Mouse (Mus musculus) liver, embryonic 15.5 days (tissue): ENCODE measurements around the gene Scn3b. TPM values are rescaled to one million over a fixed set of nuclear protein-coding genes. Genes with fewer than 3 reads are reported as not detected.

ENCODE experiments used
- ATAC-seq: fragments of 200-750 bp; cut with Nextera tagmentation; 2 replicates; pipeline ENCODE4 v1.8.0; 2017; ENCODE audit warnings: moderate number of reproducible peaks, mild to moderate bottlenecking, moderate library complexity; ENCODE audit not compliant: insufficient read depth
- H3K27ac ChIP-seq: fragments of 300-500 bp; sonication (generic); replicated peaks from 2 replicates; pipeline ENCODE4 v1.5.1; 2015; ENCODE audit warnings: mild to moderate bottlenecking, inconsistent platforms
- H3K27me3 ChIP-seq: fragments of 300-500 bp; sonication (generic); 2 replicates; pipeline ENCODE4 v1.6.1; 2015; ENCODE audit warnings: mild to moderate bottlenecking, inconsistent platforms
- H3K36me3 ChIP-seq: fragments of 300-500 bp; sonication (generic); replicated peaks from 2 replicates; pipeline ENCODE4 v1.6.1; 2015; ENCODE audit warnings: moderate library complexity, mild to moderate bottlenecking, inconsistent platforms
- H3K4me1 ChIP-seq: fragments of 300-500 bp; sonication (generic); replicated peaks from 2 replicates; pipeline ENCODE4 v1.6.1; 2015; ENCODE audit warnings: inconsistent platforms
- H3K4me2 ChIP-seq: fragments of 300-500 bp; sonication (generic); 2 replicates; pipeline ENCODE4 v1.6.1; 2015; ENCODE audit warnings: moderate library complexity, mild to moderate bottlenecking, inconsistent platforms
- H3K4me3 ChIP-seq: fragments of 300-500 bp; sonication (generic); replicated peaks from 2 replicates; pipeline ENCODE4 v1.5.1; 2015; ENCODE audit warnings: mild to moderate bottlenecking, inconsistent platforms
- H3K9ac ChIP-seq: fragments of 300-500 bp; sonication (generic); 2 replicates; pipeline ENCODE4 v1.6.1; 2015; ENCODE audit warnings: moderate library complexity, mild to moderate bottlenecking, inconsistent platforms
- H3K9me3 ChIP-seq: fragments of 300-500 bp; sonication (generic); replicated peaks from 2 replicates; pipeline ENCODE4 v1.6.1; 2016; ENCODE audit warnings: inconsistent platforms
- WGBS: fragments of 180-500 bp; shearing (Covaris S2); methylation state at CpG from one replicate; pipeline ENCODE4 v1.1.7; 2015; ENCODE audit warnings: mixed read lengths; ENCODE audit not compliant: insufficient replicate concordance; 5-methylcytosine and 5-hydroxymethylcytosine counted together
- polyA plus RNA-seq: library from polyadenylated mRNA; unstranded; fragments of >200 nt; fragmentation: Nextera tagmentation; extraction: Ambion mirVana; gene quantifications from 2 replicates; pipeline ENCODE4 v1.2.1, GENCODE M21; 2015

The Scn3b gene
- polyA plus RNA-seq, 1 experiment from 2014 or later: 0.54 TPM

DNA sequence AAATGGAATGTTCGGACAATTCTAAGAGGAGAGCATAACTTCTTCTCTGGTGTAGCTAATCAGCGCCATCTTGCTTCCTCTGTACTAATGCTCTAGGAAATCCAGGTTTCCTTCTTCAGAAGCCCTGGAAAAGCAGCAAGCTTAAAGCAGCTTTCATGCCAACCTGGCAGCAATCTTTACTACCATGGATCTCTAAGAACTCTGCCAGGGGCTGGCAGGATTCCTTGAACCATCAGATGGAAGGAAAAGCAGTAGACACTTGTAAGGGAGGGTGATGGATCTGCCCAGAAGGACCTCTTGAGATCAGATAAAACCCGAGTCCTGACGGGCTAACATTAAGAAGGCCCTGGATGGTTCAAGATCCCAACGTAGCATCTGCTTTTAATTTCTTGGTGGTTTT lies 27.2 kb downstream of the Scn3b start:
- no peaks in the 10 kb centered on the region for H3K4me1 ChIP-seq
- H3K36me3 ChIP-seq: no peaks in the 10 kb centered on the region
- WGBS: 66% methylated on average over 5 of the region's 5 CpGs
- no peak for ATAC-seq
- no peak overlapping the region for H3K27ac ChIP-seq
- no peak overlapping the region for H3K9ac ChIP-seq
- no peaks in the 10 kb centered on the region for H3K9me3 ChIP-seq
- H3K4me3 ChIP-seq: no peak overlapping the region
- H3K27me3 ChIP-seq: no peaks in the 10 kb centered on the region
- H3K4me2 ChIP-seq: no peak overlapping the region

DNA sequence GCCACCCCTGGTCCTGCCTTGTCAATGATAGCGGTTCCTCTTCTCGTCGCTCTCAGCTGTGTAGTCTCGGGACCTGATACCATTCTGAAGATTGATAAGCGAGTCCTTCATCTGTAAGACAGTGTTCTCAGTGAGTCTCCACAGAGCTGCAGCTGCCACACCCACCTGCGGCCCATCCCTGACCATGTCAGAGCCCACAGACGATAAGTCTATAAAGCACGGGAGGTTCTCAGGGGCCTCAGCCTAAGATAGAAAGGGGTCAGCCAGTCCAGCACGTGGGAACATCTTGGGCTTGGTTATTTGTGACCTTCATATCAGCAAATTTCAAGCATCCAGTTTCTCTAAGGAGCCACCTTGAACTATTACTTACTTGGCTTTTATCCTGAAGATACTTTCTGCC lies 29.0 kb downstream of the Scn3b start:
- 66% methylated on average over 9 of the region's 9 CpGs for WGBS
- no peak for ATAC-seq
- no peaks in the 10 kb centered on the region for H3K4me1 ChIP-seq

DNA sequence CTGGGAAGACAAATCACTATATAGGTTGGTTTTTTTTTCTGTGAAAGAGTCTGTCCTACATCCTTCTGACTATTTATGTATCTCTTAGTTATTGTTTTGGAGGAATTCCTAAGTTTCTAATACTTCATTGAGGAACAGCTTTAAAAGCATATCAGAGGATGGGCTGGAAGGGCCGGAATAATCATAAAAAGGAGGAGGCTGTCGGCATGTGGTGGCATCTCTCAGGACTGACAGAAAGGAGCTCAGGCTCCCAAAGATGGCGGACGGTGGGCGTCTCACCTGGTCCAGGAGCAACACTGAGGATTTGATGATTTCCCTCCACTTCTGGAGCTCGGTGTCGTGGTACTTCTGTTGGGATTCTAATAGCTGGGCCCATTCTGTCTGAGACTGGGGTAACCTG lies 30.3 kb downstream of the Scn3b start:
- no peak overlapping the region for H3K4me3 ChIP-seq
- 72% methylated on average over 7 of the region's 7 CpGs for WGBS
- H3K36me3 ChIP-seq: no peaks in the 10 kb centered on the region

More for the DNA sequence above, 29.0 kb downstream of the Scn3b start:
- no peak overlapping the region for H3K4me3 ChIP-seq
- H3K36me3 ChIP-seq: no peaks in the 10 kb centered on the region
- no peak overlapping the region for H3K4me2 ChIP-seq
- no peak overlapping the region for H3K27ac ChIP-seq
- H3K27me3 ChIP-seq: no peaks in the 10 kb centered on the region
- H3K9me3 ChIP-seq: no peaks in the 10 kb centered on the region
- no peak overlapping the region for H3K9ac ChIP-seq

DNA sequence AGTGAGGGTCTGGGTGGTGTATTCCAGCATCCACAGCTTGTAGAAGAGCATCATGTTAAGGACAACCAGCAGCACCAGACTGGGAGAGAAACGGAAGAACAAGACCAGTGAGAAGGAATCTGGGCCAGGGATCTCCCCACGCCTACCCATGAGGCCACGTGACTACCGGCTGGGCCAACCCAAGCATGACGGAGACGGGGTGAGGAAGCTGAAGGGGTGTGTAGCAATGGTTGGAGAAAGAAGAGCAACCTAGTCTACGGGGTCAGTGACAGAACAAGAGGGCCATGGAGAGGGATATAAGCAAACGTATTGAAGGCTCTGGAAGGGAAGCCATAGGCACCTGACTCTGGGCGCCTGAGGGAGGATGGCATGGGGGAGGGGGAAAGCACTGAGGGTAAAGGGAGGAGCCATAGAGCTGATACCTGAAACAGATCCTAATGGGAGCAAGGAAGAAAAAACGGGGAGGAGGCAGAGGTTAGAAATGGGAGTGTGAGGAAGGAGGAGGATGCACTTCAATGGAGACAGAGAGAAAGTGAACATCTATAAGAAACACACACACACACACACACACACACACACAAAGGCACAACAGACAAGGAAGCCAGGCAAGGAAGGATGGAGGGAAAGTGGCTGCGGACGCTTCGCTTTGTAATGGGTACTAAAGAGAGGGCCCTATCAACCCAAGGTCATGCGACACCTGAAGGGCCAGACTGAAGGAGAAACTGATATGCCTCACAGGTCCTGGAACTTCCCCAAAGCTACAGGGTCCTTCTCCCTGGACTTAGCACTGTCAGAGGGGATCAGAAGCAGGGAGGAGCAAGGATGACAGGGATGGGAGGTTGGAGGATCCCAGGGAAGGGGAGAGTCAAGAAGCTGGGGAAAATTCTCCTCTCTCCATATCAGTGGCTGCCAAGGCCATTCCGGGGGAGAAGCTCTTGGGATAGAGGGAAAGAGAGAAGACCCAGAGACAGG lies 31.3 kb downstream of the Scn3b start:
- H3K27ac ChIP-seq: no peak overlapping the region
- ATAC-seq: no peak
- H3K36me3 ChIP-seq: no peaks in the 10 kb centered on the region
- no peaks in the 10 kb centered on the region for H3K27me3 ChIP-seq
- no peak overlapping the region for H3K9ac ChIP-seq
- no peaks in the 10 kb centered on the region for H3K4me1 ChIP-seq
- H3K4me2 ChIP-seq: no peak overlapping the region
- no peaks in the 10 kb centered on the region for H3K9me3 ChIP-seq
- WGBS: 72% methylated on average over 15 of the region's 15 CpGs
- no peak overlapping the region for H3K4me3 ChIP-seq

More for the DNA sequence above, 30.3 kb downstream of the Scn3b start:
- H3K4me1 ChIP-seq: no peaks in the 10 kb centered on the region
- no peak overlapping the region for H3K4me2 ChIP-seq
- no peaks in the 10 kb centered on the region for H3K27me3 ChIP-seq
- no peaks in the 10 kb centered on the region for H3K9me3 ChIP-seq
- no peak for ATAC-seq
- H3K9ac ChIP-seq: no peak overlapping the region
- H3K27ac ChIP-seq: no peak overlapping the region

DNA sequence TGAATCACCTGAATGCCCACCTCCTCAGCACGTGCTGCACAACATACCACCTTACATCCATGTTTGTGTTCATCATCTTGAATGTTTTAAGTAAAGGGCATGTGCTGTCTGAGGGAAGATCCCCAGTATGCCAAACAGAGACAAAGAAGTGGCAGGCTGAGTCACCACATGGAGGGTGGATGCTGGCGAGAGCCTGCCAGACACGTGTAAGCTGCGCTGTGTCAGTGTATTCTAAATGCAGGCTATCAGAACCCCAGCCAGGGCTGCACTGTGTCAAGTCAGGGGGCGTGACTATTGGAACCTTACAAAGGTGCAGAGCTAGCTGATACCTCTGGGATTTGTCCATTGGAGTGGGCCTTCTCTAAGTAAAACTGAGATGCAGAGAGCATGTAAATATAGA lies 32.5 kb downstream of the Scn3b start:
- Histone ChIP-seq H3K4me2 (no peak overlapping the region), H3K9ac (no peak overlapping the region), H3K4me3 (no peak overlapping the region), H3K4me1 (no peaks in the 10 kb centered on the region), H3K36me3 (peaks cover 1% of the 10 kb centered on the region; the same call in 1 of the 2 replicates), H3K9me3 (no peaks in the 10 kb centered on the region), H3K27ac (no peak overlapping the region), H3K27me3 (no peaks in the 10 kb centered on the region)
- ATAC-seq: no peak
- WGBS: 71% methylated on average over 5 of the region's 5 CpGs

DNA sequence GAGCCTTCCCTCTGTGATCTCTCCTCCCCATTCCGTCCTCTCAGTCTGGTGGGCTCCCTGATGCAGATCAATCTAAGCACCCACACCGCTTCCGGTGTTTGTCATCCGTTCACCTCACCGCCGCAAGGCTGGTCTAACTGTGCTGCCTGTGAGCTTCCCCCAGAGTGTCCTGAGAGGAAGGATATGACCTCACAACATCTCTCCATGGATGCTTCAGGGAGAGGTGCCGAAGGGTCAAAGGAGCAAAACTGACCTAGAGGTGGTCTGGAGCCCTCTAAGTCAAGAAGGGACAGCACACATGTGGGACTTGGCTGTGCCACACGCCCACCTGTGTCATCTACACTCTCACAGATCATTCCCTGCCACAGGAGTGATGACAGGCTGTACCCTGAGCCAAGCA lies 33.4 kb downstream of the Scn3b start:
- no peak overlapping the region for H3K27ac ChIP-seq
- H3K4me3 ChIP-seq: no peak overlapping the region
- no peak overlapping the region for H3K9ac ChIP-seq
- no peaks in the 10 kb centered on the region for H3K4me1 ChIP-seq
- H3K4me2 ChIP-seq: no peak overlapping the region
- H3K9me3 ChIP-seq: no peaks in the 10 kb centered on the region
- H3K36me3 ChIP-seq: peaks cover 4% of the 10 kb centered on the region; the same call in 1 of the 2 replicates
- no peak for ATAC-seq
- no peaks in the 10 kb centered on the region for H3K27me3 ChIP-seq
- WGBS: 73% methylated on average over 8 of the region's 8 CpGs

DNA sequence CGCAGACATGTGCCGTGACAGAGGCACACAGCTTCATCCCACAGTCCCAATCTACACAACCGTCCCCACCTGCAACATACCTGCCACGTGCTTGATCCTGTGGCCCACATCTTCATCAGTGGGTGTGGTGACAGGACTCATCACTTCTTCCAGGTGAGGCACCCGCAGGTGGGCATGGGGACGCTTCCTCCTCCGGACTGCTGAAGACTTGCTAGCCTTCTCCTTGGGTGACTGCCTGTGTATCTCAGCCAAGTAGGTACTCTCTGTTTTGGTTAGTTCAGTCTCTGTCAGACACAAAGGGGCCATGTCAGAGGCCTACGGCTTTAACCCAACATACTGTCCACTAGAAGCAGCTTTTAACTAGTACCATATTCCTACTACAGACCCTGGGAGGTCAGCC lies 35.2 kb downstream of the Scn3b start:
- H3K4me3 ChIP-seq: no peak overlapping the region
- no peaks in the 10 kb centered on the region for H3K9me3 ChIP-seq
- no peaks in the 10 kb centered on the region for H3K4me1 ChIP-seq
- peaks cover 7% of the 10 kb centered on the region; the same call in 1 of the 2 replicates for H3K36me3 ChIP-seq
- no peak overlapping the region for H3K27ac ChIP-seq
- ATAC-seq: no peak
- no peak overlapping the region for H3K9ac ChIP-seq
- H3K27me3 ChIP-seq: no peaks in the 10 kb centered on the region
- WGBS: 78% methylated on average over 8 of the region's 8 CpGs
- no peak overlapping the region for H3K4me2 ChIP-seq

DNA sequence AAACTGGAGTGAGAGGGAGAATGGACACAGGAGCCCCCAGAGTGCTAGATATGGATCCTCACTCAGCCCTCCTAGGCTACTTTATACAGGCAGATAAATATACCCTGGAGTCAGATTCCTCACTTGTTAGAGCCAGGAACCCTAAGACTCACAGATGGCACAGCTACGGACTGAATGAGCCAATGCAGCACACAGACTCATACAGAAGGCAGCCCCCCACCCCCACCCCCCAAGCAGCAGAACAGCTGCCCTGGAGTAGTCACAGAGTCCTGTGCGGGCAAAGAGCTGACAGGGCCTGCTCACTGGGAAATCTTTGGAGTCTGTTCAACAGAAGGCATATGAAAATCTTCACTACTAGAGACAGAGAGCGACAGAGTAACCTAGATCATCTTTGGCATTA lies 38.3 kb downstream of the Scn3b start:
- Histone ChIP-seq H3K4me3 (no peak overlapping the region), H3K9me3 (no peaks in the 10 kb centered on the region), H3K27ac (no peak overlapping the region), H3K36me3 (peaks cover 7% of the 10 kb centered on the region; the same call in 1 of the 2 replicates), H3K9ac (no peak overlapping the region), H3K4me2 (no peak overlapping the region), H3K27me3 (no peaks in the 10 kb centered on the region), H3K4me1 (no peaks in the 10 kb centered on the region)
- WGBS: 71% methylated on average over 3 of the region's 3 CpGs
- ATAC-seq: no peak

DNA sequence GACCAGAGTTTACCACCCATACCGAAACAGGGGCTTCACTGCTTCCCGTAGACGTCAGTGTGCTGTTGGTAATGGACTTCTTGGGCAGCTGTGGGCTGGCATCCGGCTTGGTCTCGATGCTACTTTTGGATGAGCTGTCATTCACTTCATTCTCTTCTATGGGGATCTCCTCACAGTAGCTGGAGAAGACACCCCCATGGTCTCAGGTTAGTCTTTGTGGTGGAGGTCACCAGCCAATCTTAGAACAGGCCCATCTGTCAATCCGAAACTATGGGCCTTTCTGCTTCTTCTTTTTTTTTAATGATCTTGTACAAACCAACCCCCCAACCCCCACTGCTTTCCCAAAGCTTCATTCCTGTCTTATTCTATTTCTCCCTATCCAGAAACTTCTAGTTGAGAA lies 40.9 kb downstream of the Scn3b start:
- 73% methylated on average over 6 of the region's 6 CpGs for WGBS
- no peak overlapping the region for H3K27ac ChIP-seq
- H3K27me3 ChIP-seq: no peaks in the 10 kb centered on the region
- no peaks in the 10 kb centered on the region for H3K9me3 ChIP-seq
- H3K9ac ChIP-seq: no peak overlapping the region
- H3K36me3 ChIP-seq: peaks cover 7% of the 10 kb centered on the region; the same call in 1 of the 2 replicates
- H3K4me1 ChIP-seq: no peaks in the 10 kb centered on the region
- no peak for ATAC-seq
- H3K4me2 ChIP-seq: no peak overlapping the region
- no peak overlapping the region for H3K4me3 ChIP-seq

DNA sequence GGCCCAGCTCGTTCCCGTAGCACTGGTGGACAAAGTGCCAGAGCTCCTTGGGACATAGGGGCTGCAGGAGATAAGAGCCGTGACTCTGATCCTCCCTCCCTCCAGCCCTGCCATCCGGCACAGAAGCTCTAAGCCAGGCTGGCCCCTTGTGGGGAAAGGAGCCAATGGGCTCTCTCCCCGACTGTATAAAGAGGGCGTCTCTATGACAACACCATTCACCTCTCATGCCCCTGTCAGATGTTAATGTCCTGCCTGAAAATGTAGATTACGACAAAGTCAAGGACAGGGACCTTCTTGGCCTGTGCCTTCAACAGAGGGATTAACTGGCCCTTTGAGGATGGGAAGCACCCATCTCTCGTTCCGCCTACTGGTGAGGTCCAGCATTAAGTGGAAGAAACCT lies 42.8 kb downstream of the Scn3b start:
- 73% methylated on average over 9 of the region's 9 CpGs for WGBS
- Histone ChIP-seq H3K9ac (no peak overlapping the region), H3K36me3 (0 out of 2 replicates have a peak, but pooled peaks cover 3% of the 10 kb centered on the region), H3K27me3 (no peaks in the 10 kb centered on the region), H3K9me3 (no peaks in the 10 kb centered on the region), H3K4me1 (no peaks in the 10 kb centered on the region), H3K4me3 (no peak overlapping the region), H3K27ac (no peak overlapping the region), H3K4me2 (no peak overlapping the region)
- ATAC-seq: no peak

DNA sequence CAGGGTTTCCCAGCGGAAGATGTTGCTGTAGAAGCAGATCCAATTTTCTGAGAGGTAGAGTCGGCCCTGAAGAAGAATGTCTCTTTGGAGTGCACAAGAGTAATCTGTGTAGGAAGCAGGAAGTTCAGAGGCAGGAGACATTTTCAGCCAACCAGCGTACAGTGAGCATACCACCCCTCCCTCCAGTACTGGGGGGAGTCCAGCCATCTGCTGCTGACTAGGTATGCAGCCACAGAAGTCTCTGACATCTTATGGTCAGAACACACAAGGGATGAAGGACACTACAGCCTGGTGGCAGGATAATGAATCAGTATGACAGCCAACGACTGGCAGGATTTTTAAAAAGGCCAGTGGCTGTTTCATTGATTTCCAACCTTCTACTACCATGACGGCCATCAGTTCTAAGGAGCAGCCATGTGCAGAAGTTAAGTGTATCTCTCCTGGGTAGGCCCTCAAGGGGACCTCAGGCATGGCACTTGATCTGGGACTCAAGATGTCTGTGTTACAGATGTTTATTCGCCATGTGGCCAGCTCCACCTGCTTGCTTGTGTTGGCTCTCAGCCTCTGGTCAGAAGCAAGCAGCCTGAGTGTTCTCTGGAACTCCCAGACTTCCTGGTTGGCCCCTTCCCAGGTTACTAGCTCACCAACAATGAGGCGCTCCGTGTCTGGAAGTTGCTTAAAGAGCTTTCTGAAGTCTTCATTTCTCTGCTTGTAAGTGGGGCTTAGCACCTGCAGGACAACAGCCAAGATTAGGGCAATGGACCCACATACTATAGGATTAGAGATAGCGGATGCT lies 48.0 kb downstream of the Scn3b start:
- Histone ChIP-seq H3K27ac (no peak overlapping the region), H3K4me1 (peaks cover 5% of the 10 kb centered on the region; the same call in 1 of the 2 replicates), H3K4me2 (no peak overlapping the region), H3K9ac (no peak overlapping the region), H3K36me3 (no peaks in the 10 kb centered on the region), H3K27me3 (no peaks in the 10 kb centered on the region), H3K4me3 (no peak overlapping the region), H3K9me3 (no peaks in the 10 kb centered on the region)
- WGBS: 67% methylated on average over 9 of the region's 9 CpGs
- ATAC-seq: no peak
